Mouse (Mus musculus): ENCODE measurements around the gene Chmp5. TPM values are rescaled to one million over a fixed set of nuclear protein-coding genes. Genes with fewer than 3 reads are reported as not detected.
A peak's percentile ranks its signal among the peaks of the same experiment; 100 is the strongest.
"Not testable (repeated sequence)": the region's sequence is repeated elsewhere in the genome, so short reads cannot be mapped to it uniquely, and the experiment has no call there.

Gene Chmp5
- 10 to 100 TPM; 21.2 to 21.6 TPM for total RNA-seq (2021)
- long read RNA-seq, experiment 1, transcript Chmp5-201 (8 exons, 1,519 nt): major isoform, 28 of 32 reads
- long read RNA-seq, experiment 1, partial matches to known transcripts: 1 of 32 reads
- long read RNA-seq, experiment 1, other reads (novel, unspliced or antisense): 3 of 32 reads
- long read RNA-seq, experiment 2, transcript Chmp5-201 (8 exons, 1,519 nt): major isoform, 34 of 37 reads
- long read RNA-seq, experiment 2, partial matches to known transcripts: 0 of 37 reads
- long read RNA-seq, experiment 2, other reads (novel, unspliced or antisense): 3 of 37 reads

DNA sequence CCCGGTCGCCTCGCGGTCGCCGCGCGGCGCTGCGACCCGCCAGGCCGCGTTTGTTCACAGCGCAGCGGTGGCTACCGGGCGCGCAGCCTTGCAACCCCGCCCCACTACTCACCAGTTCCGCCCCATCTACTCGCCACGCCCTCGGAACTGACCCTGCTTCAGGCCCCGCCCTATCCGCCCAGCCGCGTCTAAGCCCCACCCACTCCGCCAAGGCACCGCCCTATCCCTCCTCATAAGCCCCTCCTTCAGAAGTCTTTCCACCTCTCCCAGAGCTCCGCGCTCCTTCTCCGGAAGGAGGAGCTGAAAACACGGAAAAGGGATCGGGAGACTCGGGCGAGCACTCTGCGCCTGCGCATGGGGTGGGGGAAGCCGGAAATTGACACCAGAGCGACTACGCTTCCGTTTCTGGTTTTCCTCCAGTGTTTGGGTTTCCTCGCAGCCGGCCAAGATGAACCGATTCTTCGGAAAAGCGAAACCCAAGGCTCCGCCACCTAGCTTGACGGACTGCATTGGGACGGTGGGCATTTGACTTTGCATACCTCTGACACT, at the start of gene Chmp5, which contains the start of gene Bag1:
TSS of gene Chmp5 (plus strand) at position 248 of the 549 bp plus-strand sequence.
TSS of gene Bag1 (minus strand) at position 135 of the 549 bp plus-strand sequence.
- DNase-seq: peak; percentile 98 to 99
- intact Hi-C loops (cut with DNase I): no loop called here

DNA sequence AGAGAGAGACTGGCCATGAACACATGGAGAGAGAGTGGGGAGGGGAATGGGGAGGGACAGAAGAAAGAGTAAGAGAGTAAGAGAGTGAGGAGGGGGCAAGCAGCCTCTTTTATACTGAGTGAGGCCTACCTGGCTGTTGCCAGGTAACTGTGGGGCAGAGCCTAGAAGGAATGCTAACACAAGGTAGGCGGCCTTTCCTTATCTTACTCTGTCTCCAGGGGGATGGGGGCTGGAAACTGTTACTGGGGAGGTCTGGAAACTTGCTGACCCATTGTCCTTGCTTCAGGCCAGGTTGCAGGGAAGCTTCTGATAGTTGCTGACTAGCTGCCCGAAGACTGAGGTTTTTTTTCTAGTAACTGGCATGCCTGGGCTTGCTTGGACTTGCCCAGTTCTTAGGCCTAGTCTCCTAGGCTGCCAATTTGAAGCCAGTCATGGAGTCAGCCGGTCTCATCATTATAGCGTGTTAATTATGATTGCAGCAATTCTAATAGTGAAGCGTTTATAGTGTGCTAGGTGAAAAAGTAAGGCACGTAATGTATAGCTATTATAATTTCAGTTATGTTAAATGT, 49.6 kb upstream of the Chmp5 start:
- intact Hi-C loops (cut with DNase I): no loop called here
- no peak for DNase-seq

DNA sequence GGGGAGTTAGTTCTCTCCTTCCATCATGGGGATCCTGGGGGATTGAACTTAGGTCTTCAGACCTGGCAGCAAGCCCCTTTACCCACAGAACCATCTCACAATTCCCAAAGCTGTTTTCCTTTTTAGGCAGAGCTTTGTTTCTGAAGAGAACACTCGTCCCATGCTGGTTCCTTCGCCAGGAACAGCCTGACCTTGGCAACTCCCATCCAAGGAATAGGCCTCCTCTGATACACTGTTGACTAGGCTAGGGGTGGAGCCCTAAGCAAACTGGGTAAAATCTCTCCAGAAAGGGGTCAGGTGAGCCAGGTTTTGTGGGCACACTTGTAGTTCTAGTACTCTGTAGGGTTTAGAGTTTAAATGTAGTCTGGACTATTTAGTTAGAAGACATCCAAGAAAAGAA, 48.9 kb upstream of the Chmp5 start:
- DNase-seq: peak in 1 of 2 experiments; percentile 42
- intact Hi-C loops (cut with DNase I): no loop called here

DNA sequence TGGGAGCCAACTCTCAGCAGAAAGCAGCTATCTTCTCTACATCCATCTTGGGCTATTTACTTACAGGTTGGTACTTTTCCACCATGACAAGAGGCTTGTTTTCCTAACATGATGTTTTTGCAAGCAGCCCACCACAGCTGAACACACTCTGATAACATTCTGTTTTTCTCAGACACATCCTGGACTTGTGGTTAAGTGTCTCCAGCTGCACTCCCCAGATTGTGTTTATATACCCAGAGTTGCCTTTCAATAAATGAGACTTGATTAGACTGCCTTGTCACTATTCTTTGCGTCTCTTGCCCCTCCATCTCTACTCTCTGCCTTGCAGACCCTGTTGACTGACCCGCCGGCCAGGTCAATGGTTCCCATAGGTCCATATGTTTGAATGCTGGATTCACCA, 48.1 kb upstream of the Chmp5 start:
- intact Hi-C loops (cut with DNase I): loop anchor here (5.0 kb wide), 1 partner anchor 43 kb away; no protein-coding TSS in a partner anchor
- no peak for DNase-seq

DNA sequence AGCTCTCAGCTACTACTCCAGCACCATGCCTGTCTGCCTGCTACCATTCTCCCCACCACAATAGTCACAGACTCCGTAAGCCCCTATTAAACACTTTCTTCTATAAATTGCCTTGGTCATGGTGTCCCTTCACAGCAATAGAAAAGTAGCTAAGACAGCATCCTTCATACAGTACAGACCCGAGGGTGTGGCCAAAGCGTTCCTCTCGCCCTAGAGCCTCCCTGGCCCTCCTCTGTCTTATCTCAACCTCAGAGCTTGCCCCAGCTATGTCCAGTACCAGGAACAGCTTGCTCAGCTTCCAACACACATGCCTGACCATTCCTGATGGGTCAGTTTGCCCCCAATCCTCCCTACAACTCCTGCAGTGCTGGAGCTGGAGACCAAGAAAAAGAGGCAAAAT, 47.6 kb upstream of the Chmp5 start:
- no peak for DNase-seq
- intact Hi-C loops (cut with DNase I): loop anchor here (5.0 kb wide), 1 partner anchor 43 kb away; no protein-coding TSS in a partner anchor

DNA sequence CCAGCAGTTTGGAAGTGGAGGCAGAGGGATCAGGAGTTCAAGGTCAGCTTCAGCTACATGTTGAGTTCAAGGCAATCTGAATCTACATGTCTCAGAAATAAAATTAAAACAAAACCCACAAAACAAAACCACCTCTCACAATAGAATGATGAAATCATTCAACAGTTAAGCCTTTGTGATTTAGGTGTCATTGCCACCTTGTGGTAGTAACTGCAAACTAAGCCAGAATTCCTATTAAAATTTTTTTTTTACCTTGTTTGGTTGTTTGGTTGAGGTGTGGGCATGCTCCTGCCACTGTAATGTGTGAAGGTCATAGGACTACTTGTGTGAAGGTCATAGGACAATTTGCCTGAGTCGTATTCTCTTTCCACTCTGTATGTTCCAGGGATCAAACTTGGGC, 41.9 kb upstream of the Chmp5 start:
- intact Hi-C loops (cut with DNase I): loop anchor here (1.0 kb wide), 1 partner anchor 133 kb away; no protein-coding TSS in a partner anchor
- DNase-seq: no peak

DNA sequence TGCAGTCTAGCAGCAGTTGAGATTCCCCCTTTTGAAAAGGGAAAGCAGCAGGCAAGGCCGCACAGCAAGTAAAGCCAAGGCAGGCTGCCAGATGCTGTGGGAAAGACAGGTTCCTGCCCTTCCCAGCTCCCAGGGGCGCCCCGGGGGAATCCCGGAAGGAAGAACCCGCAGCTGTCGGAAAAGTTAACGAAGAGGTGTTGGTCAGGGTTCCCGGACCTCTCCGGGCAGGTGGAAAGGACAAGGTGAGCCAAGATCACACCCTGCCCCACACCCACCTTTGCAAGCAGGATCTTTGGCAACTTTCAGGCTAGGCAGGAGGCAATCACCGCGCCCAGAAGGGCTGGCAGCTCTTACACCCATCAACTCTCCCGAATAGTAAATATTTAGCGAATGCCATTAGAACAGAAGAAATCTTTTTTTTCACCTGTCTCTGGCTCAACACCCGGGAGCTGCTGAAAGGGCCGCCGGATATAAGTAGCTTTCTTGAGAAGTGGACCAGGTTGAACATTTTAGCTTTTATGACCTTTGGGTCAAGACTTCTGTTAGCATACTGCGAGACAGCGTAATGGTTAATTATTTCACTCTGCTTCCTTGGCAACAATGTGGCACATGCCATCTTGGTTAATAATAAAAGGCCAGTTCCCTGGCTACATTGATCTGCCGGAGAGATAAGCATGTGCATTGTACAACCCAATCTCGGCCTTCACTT, 39.8 kb upstream of the Chmp5 start:
- intact Hi-C loops (cut with DNase I): no loop called here
- no peak for DNase-seq

DNA sequence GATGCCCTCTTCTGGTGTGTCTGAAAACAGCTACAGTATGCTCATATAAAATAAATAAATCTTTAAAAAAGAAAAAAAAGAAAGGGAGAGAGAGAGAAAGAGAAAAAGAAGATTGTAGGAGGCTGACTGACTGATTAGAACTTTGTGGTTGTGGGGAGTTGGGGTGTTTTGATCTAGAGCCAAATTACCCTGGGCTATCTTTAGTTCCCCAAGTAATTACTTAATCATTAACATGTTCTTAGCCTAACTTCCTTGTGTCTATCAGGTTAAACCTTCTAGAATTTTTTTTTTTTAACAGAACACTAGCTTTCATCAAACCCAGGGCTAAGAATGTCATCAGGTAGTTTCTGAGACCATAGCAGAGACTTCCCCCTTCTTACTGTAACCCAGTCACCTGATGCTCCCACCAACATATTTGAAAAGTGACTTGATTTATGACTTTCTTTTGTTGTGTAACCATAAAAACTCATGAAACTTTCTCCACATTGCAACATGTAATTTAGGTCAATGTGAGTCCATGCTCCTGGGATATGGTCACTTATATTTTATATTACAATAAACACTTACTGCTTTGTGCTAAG, 33.8 kb upstream of the Chmp5 start:
- intact Hi-C loops (cut with DNase I): no loop called here
- DNase-seq: no peak

DNA sequence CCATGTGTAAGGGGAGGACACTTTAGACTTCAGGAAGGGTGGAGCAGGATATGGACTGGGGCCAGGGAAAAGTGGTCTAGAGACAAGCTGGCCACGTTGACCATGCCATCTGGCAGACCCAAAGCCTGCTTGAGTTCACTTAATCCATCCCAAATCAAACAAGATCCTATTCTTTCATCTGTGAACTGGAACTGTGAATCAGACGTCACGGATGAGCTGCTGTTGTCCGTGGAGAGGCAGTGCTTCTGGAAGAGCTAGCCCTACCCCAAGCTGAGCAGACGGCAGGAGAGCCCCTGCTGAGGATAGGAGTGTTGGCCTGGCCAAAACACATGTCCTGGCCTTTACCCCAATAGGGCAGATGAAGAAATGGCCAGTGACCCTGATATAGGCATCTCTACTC, 32.3 kb upstream of the Chmp5 start:
- intact Hi-C loops (cut with DNase I): no loop called here
- no peak for DNase-seq

DNA sequence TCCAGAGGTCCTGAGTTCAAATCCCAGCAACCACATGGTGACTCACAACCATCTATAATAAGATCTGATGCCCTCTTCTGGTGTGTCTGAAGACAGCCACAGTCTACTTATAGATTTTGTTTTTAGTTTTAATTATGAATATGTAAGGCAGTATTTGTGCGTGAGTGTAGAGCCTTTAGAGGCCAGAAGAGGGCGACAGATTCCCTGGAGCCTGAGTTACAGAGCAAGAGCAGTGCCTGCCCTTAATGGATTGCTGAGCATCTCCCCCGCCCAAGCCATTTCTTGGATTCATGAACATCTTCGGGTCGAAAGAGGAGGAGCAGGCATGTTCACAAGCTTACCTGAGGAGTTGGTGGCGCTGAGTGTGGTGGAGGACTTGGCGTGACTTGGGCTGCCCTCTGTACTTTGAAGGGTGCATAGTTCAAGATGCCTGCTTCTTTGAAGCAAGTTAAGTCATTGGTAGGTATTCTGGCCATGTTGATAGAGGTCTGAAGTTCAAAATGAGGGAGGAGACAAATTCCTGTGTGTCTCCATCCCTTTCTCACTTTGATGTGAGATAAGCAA, 31.5 kb upstream of the Chmp5 start:
- DNase-seq: no peak
- intact Hi-C loops (cut with DNase I): no loop called here

DNA sequence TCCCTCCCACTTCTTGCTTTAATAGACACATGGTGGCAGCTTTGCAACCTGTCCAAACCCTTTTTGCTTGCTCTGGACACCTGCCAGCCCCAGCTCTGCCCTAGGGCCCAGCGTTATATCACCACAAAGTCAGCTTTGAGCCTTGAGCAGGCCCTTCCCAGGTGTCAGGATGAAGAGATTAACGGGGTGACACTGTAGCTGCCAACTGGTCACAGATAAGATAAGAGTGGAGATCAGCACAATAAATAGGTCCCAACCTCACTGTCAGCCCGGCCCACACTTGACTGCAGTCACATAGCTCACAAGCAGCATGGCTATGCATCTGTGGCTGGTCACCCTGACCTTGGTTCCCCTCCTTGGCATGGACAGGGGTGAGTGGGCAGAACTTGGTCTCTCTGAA, 28.4 kb upstream of the Chmp5 start, which contains the start of gene Spink4:
TSS of gene Spink4 (plus strand) at position 268 of the 400 bp plus-strand sequence.
- intact Hi-C loops (cut with DNase I): no loop called here
- DNase-seq: no peak

DNA sequence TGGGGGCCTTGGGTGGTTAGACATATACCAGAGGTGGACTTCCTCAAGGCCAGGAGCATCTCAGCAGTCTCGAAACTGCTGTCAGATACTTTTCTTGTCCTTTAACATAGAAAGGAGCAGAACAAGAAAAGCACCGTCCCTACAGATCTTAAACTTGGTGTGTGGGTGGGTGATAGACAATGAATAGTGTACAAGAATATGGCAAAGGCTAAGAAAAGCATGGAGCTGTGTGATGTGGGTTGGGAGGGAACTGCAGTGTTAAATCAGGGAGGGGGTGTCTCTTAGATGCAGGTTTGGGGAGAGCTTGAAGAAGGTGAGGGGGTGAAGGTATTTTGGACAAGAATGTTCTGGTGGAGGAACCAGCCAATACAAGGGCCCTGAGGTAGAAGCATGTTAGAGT, 27.6 kb upstream of the Chmp5 start:
- DNase-seq: no peak
- intact Hi-C loops (cut with DNase I): no loop called here

DNA sequence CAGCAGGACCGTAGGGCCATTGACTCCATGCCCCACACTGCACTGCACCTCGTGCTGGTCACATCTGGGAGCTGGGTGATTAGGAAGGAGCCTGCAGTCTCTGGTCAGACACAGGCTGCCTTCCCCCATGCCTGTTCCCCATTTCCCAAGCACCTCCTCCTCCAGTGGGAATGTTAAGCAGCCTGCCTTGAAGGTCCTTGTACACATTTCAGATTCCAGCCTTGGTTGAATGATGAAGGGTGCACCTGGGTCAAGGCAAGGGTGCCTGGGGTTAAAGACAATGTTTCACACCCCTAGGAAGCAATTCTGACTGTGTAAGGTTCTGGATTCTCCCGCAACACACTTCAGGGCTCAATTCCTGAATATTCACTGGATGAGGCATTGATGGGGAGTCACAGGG, 26.9 kb upstream of the Chmp5 start:
- intact Hi-C loops (cut with DNase I): no loop called here
- DNase-seq: no peak

DNA sequence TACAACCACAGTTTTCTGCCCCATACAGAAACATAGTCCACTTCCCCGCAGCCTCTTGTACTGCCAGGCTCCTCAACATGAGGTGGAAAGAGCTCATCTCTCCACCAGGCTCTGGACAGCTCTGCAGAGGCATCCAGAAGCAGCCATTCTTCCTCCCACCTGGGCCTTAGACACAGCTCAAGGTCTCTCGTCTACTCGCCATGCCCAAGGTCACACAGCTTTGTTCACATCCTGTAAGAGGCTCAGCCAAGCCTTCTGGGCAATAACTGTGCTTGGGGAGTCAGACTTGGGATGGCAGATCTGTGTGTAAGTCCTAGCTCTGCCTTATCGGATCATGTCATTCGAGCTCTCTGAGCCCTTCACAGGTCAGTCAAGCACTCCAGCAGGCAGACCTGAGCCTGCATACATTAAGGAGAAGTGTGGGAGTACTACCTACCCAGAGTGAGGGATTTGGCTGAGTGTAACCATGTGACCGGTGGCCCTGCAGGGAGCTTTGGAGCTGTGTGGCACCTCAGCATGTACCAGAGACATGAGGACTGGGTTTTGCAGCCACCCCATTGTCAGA, 25.0 kb upstream of the Chmp5 start:
- DNase-seq: no peak
- intact Hi-C loops (cut with DNase I): no loop called here

DNA sequence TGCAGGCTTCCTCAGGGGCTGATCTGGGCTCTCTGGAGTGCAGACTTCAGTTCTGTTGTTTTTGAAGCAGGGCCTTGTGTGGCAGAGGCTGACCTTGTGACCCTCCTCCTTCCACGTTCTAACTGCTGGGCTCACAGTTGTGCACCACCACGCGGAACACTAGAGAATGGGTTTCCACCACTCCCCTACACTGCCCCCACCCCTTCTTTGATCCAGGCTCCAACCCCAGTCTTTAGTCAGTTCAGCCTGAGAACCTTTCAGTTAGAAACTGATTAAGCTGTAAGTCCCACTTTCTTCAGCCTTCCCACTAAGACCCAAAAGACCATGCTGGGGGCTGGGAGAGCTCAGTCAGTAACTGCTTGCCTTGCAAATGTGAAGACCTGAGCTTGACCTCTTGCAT, 22.6 kb upstream of the Chmp5 start:
- DNase-seq: no peak
- intact Hi-C loops (cut with DNase I): no loop called here

DNA sequence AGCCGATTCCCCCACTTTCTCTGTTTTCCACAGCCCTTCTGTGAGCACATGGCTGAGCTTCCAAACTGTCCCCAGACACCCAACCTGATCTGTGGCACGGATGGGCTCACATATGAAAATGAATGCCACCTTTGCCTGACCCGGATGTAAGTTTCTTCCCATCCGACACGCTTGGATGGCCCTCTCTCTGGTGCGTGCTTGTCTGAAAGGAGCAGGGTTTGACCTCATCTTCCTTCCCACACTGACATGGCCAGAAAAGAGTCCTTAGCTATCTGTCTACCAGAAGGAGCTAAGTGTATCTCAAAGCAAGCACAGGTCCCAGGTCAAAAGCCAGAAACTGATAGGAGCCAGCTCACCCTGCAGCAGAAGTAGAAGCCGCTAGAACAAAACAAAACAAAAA, 19.2 kb upstream of the Chmp5 start:
- DNase-seq: no peak
- intact Hi-C loops (cut with DNase I): no loop called here

DNA sequence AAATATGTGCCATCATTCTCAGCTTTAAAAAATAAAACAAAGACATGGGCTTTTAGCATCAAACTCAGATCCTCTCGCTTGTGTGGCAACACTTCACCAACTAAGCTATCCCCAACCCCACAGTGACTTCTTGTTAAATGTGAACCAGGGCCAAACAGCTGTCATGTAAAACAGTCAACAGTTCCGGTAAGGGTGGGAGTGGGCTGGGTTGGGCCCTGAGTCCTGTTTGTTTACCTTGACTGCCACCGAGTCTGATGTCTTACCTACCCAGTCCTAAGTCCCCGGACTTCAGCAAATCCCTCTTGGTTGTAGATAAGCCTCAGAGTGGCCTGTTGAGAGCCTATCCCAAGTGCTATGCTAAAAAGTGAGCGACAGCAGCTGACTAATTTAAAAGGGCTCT, 14.5 kb upstream of the Chmp5 start:
- intact Hi-C loops (cut with DNase I): no loop called here
- DNase-seq: no peak

DNA sequence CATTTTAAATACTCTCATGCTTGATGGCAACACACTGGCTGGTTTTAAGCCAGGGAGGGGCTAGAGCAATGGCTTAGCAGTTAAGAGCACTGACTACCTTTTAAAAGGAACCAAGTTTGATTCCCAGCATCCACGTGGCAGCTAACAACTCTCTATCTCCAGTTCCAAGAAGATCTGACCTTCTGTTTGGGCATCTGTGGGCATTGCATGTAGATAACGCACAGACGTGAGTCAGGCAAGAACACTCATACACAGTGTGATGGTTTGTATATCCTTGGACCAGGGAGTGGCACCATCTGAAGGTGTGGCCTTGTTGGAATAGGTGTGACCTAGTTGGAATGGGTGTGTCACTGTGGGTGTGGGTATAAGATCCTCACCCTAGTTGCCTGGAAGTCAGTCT, 13.8 kb upstream of the Chmp5 start:
- DNase-seq; intact Hi-C loops (cut with DNase I): not testable (repeated sequence)

DNA sequence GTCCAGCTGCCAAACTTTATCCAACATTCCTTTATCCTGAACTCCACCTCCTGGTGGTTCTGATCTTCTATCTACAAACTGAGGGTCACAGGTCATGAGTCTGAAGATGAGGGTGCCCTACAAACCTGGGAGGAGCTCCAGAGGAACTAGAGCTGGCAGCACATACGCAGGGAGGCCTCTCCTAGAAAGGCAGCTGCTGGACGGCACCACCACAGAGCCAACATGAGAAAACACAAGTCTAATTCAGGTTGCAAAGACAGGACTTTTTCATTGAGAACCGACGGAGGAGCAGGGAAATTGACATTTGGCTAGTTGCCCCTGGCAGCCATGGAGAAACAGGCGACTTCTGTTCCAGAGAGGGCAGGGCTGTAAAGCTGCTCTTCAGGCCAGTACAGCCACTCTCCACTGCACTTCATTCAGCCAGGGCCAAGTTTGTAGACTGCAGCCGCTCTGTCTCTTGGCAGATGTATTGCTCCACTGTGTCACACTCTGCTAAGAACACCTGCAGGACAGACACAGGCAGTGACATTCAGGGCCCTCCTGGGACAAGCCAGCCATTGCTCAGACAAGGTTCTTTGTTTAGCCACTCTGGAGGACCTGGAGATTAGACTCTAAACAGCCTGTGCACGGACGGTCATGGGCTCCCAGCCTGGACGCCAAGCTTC, 11.9 kb upstream of the Chmp5 start:
- peak in 1 of 2 experiments; percentile 22 for DNase-seq
- intact Hi-C loops (cut with DNase I): no loop called here

DNA sequence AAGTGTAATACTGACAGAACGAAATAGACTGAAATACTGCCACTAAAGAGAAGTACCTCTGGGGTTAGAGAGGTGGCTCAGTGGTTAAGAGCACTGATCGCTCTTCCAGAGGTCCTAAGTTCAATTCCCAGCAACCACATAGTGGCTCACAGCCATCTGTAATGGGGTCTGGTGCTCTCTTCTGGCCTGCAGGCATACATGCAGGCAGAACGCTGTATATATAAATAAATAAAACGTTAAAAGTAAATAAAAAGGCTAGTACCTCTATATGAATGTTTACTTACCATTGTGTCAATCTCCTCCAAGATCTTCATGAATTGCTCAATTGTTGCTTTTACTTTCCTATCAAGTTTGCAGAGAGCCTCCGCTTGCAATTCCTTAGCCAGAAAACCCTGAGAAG, 9.4 kb upstream of the Chmp5 start:
- intact Hi-C loops (cut with DNase I): no loop called here
- DNase-seq: no peak
